Mouse (Mus musculus): Measurements from ENCODE around the gene Sel1l.

- TF ChIP-seq CTCF (IDR thresholded peaks at IDR 0.05; ENCODE audit: control insufficient read depth, insufficient read depth, insufficient replicate concordance, low read depth, low read length) (no peak), POLR2A (IDR thresholded peaks at IDR 0.05; ENCODE audit: control insufficient read depth, low read depth, low read length) (no peak)
These were observed 49.1 kb downstream of the Sel1l start for GRCm38 (mm10) chr12:91799821-91800335.

Measured in testis, adult 2 months (tissue).